Mouse (Mus musculus) spleen, postnatal 14 days (tissue): ENCODE results near the gene Prr36.
A peak's percentile ranks its signal among the peaks of the same experiment; 100 is the strongest.

Experiments used
- DNase-seq, 2 experiments: peaks; one replicate each; pipeline ENCODE4 v3.0.0; 2021 to 2022; ENCODE audit warnings: low spot score in 2 of 2

Prr36 gene

GRCm38 (mm10) chr8:4205246-4206123 lies 11.8 kb downstream of the Prr36 start:
- no peak for DNase-seq

- no peak for DNase-seq
These were observed 15.9 kb downstream of the Prr36 start for GRCm38 (mm10) chr8:4201321-4201720.

GRCm38 (mm10) chr8:4193588-4193894 lies 23.7 kb downstream of the Prr36 start:
- DNase-seq, result no peak

GRCm38 (mm10) chr8:4192807-4193587 lies 24.3 kb downstream of the Prr36 start:
- peak; percentile 59 to 82 for DNase-seq

GRCm38 (mm10) chr8:4192305-4192704 lies 25.0 kb downstream of the Prr36 start:
- DNase-seq, result no peak

- no peak for DNase-seq
These were observed 28.1 kb downstream of the Prr36 start for GRCm38 (mm10) chr8:4189031-4189722.

- DNase-seq, result no peak
These were observed 28.7 kb downstream of the Prr36 start for GRCm38 (mm10) chr8:4188605-4189004.

- DNase-seq, result no peak
These were observed 31.1 kb downstream of the Prr36 start for GRCm38 (mm10) chr8:4186151-4186550.

GRCm38 (mm10) chr8:4183409-4183808 lies 33.9 kb downstream of the Prr36 start:
- no peak for DNase-seq

GRCm38 (mm10) chr8:4174018-4174417 lies 43.2 kb downstream of the Prr36 start:
- no peak for DNase-seq

- DNase-seq, result no peak
These were observed 44.8 kb downstream of the Prr36 start for GRCm38 (mm10) chr8:4172486-4172885.

GRCm38 (mm10) chr8:4167918-4168317 lies 49.3 kb downstream of the Prr36 start:
- DNase-seq, result no peak

- DNase-seq, result no peak
These were observed 50.3 kb downstream of the Prr36 start for GRCm38 (mm10) chr8:4166881-4167525.

- DNase-seq, result peak; percentile 93 to 95
These were observed 51.2 kb downstream of the Prr36 start, which contains the start of gene Evi5l for GRCm38 (mm10) chr8:4165852-4166751. Gene Evi5l, plus strand, starts transcription at chr8:4166567.

- DNase-seq, result no peak
These were observed 51.9 kb downstream of the Prr36 start for GRCm38 (mm10) chr8:4165176-4165851.

- DNase-seq, result no peak
These were observed 54.5 kb downstream of the Prr36 start for GRCm38 (mm10) chr8:4162786-4163185.
